Mouse (Mus musculus) MEL (cell line): ENCODE data around the gene Trit1. TPM values are rescaled to one million over a fixed set of nuclear protein-coding genes. Genes with fewer than 3 reads are reported as not detected.

Experiments
- DNase-seq: peaks from one replicate; pipeline ENCODE4 v3.0.0; 2011; ENCODE audit warnings: low read depth, low spot score
- H3K27ac ChIP-seq: 2 replicates; pipeline ENCODE4 v1.5.1; 2012; ENCODE audit warnings: low read depth, mild to moderate bottlenecking, control low read depth, low read length, moderate library complexity; ENCODE audit not compliant: control insufficient read depth
- H3K27me3 ChIP-seq, 2 experiments: fragments of 150-350 bp in 1 of 2; sonication (generic) in 1 of 2; 2 replicates each; pipeline ENCODE4 v1.6.1; 2012; ENCODE audit warnings: low read length in 2 of 2, mild to moderate bottlenecking in 2 of 2, improper control_type of control experiment in 1 of 2, moderate library complexity in 1 of 2; ENCODE audit not compliant: insufficient read depth in 2 of 2, control insufficient read depth in 1 of 2
- H3K36me3 ChIP-seq, 2 experiments: 2 replicates each; pipeline ENCODE4 v1.6.1; 2012 to 2014; ENCODE audit warnings: low read length in 2 of 2, improper control_type of control experiment in 1 of 2, inconsistent platforms in 1 of 2, mild to moderate bottlenecking in 1 of 2; ENCODE audit not compliant: insufficient read depth in 2 of 2, control insufficient read depth in 1 of 2
- H3K4me1 ChIP-seq, 2 experiments: fragments of 150-350 bp in 1 of 2; sonication (generic) in 1 of 2; 2 replicates each; pipeline ENCODE4 v1.6.1; 2012; ENCODE audit warnings: low read length in 2 of 2, improper control_type of control experiment in 1 of 2, mild to moderate bottlenecking in 1 of 2; ENCODE audit not compliant: insufficient read depth in 2 of 2, control insufficient read depth in 1 of 2
- H3K4me3 ChIP-seq, 2 experiments: fragments of 150-350 bp in 1 of 2; sonication (generic) in 1 of 2; 2 replicates each; pipeline ENCODE4 v1.5.1; 2012; ENCODE audit warnings: low read depth in 2 of 2, low read length in 2 of 2, mild to moderate bottlenecking in 2 of 2, moderate library complexity in 2 of 2, control low read depth in 1 of 2, improper control_type of control experiment in 1 of 2; ENCODE audit not compliant: control insufficient read depth in 1 of 2, insufficient read depth in 1 of 2
- H3K79me2 ChIP-seq: 2 replicates; pipeline ENCODE4 v1.6.1; 2012; ENCODE audit warnings: mild to moderate bottlenecking, low read length, moderate library complexity; ENCODE audit not compliant: control insufficient read depth, poor library complexity, insufficient read depth
- H3K9ac ChIP-seq: 2 replicates; pipeline ENCODE4 v1.6.1; 2012; ENCODE audit warnings: low read depth, mild to moderate bottlenecking, control low read depth, low read length, moderate library complexity; ENCODE audit not compliant: control insufficient read depth, poor library complexity, severe bottlenecking
- H3K9me3 ChIP-seq: fragments of 150-350 bp; sonication (generic); replicated peaks from 2 replicates; pipeline ENCODE4 v1.6.1; 2012; ENCODE audit warnings: mild to moderate bottlenecking, low read length, improper control_type of control experiment, moderate library complexity; ENCODE audit not compliant: insufficient read depth
- CHD1 ChIP-seq: IDR thresholded peaks from 2 replicates; pipeline ENCODE4 v1.6.1; 2012; ENCODE audit warnings: low read depth, mild to moderate bottlenecking, inconsistent platforms, low read length, improper control_type of control experiment
- CHD2 ChIP-seq: IDR thresholded peaks from 2 replicates; pipeline ENCODE4 v1.6.1; 2011; ENCODE audit warnings: low read length, improper control_type of control experiment
- CTCF ChIP-seq, 3 experiments: IDR thresholded peaks in 2 of 3; conservative IDR thresholded peaks in 1 of 3; 2 replicates each; pipeline ENCODE4 v1.5.1; 2011 to 2012; ENCODE audit warnings: low read length in 3 of 3, low read depth in 2 of 3, mild to moderate bottlenecking in 2 of 3, improper control_type of control experiment in 1 of 3, inconsistent platforms in 1 of 3, mixed read lengths in 1 of 3, moderate library complexity in 1 of 3; ENCODE audit not compliant: control insufficient read depth in 1 of 3, insufficient read depth in 1 of 3, poor library complexity in 1 of 3, severe bottlenecking in 1 of 3
- E2F4 ChIP-seq: IDR thresholded peaks from 2 replicates; pipeline ENCODE4 v1.6.1; 2011; ENCODE audit warnings: low read depth, low read length, improper control_type of control experiment, borderline replicate concordance
- EP300 ChIP-seq, 2 experiments: IDR thresholded peaks; 2 replicates each; pipeline ENCODE4 v1.6.1; 2011; ENCODE audit warnings: improper control_type of control experiment in 2 of 2, low read length in 2 of 2, low read depth in 1 of 2, mild to moderate bottlenecking in 1 of 2
- ETS1 ChIP-seq: IDR thresholded peaks from 2 replicates; pipeline ENCODE4 v1.6.1; 2012; ENCODE audit warnings: low read depth, mild to moderate bottlenecking, inconsistent platforms, low read length, improper control_type of control experiment, moderate library complexity
- GABPA ChIP-seq: IDR thresholded peaks from 2 replicates; pipeline ENCODE4 v1.6.1; 2012; ENCODE audit warnings: low read depth, mild to moderate bottlenecking, inconsistent platforms, low read length, improper control_type of control experiment, moderate library complexity
- GATA1 ChIP-seq: IDR thresholded peaks from 2 replicates; pipeline ENCODE4 v1.6.1; 2011; ENCODE audit warnings: low read depth, low read length, improper control_type of control experiment
- HCFC1 ChIP-seq: IDR thresholded peaks from 2 replicates; pipeline ENCODE4 v1.6.1; 2012; ENCODE audit warnings: low read depth, mild to moderate bottlenecking, inconsistent platforms, low read length, improper control_type of control experiment, moderate library complexity
- JUND ChIP-seq: IDR thresholded peaks from 2 replicates; pipeline ENCODE4 v1.6.1; 2011; ENCODE audit warnings: low read depth, mild to moderate bottlenecking, improper control_type of control experiment, low read length
- KAT2A ChIP-seq: conservative IDR thresholded peaks from 2 replicates; pipeline ENCODE4 v1.6.1; 2012; ENCODE audit warnings: low read depth, low read length, improper control_type of control experiment, inconsistent platforms
- MAFK ChIP-seq: IDR thresholded peaks from 2 replicates; pipeline ENCODE4 v1.6.1; 2011; ENCODE audit warnings: low read depth, mild to moderate bottlenecking, low read length, improper control_type of control experiment, borderline replicate concordance
- MAX ChIP-seq: IDR thresholded peaks from 2 replicates; pipeline ENCODE4 v1.6.1; 2011; ENCODE audit warnings: low read length, improper control_type of control experiment
- MAZ ChIP-seq: IDR thresholded peaks from 2 replicates; pipeline ENCODE4 v1.6.1; 2012; ENCODE audit warnings: low read depth, mild to moderate bottlenecking, inconsistent platforms, low read length, improper control_type of control experiment
- MEF2A ChIP-seq: IDR thresholded peaks from 2 replicates; pipeline ENCODE4 v1.6.1; 2014; ENCODE audit warnings: low read depth, mild to moderate bottlenecking, inconsistent platforms, low read length, improper control_type of control experiment; ENCODE audit not compliant: poor library complexity, insufficient replicate concordance, severe bottlenecking; ENCODE audit errors: extremely low read depth
- MXI1 ChIP-seq: IDR thresholded peaks from 2 replicates; pipeline ENCODE4 v1.6.1; 2011; ENCODE audit warnings: mild to moderate bottlenecking, low read depth, low read length, improper control_type of control experiment
- MYB ChIP-seq: IDR thresholded peaks from 2 replicates; pipeline ENCODE4 v1.6.1; 2011; ENCODE audit warnings: mild to moderate bottlenecking, low read depth, low read length, improper control_type of control experiment
- MYC ChIP-seq: IDR thresholded peaks from 2 replicates; pipeline ENCODE4 v1.6.1; 2011; ENCODE audit warnings: low read depth, mild to moderate bottlenecking, low read length, improper control_type of control experiment, moderate library complexity
- POLR2AphosphoS2 ChIP-seq: IDR thresholded peaks from 2 replicates; pipeline ENCODE4 v1.6.1; 2011; ENCODE audit warnings: low read length, improper control_type of control experiment
- RCOR1 ChIP-seq: IDR thresholded peaks from 2 replicates; pipeline ENCODE4 v1.6.1; 2012; ENCODE audit warnings: low read depth, mild to moderate bottlenecking, inconsistent platforms, low read length, improper control_type of control experiment
- SIN3A ChIP-seq: IDR thresholded peaks from 2 replicates; pipeline ENCODE4 v1.6.1; 2012; ENCODE audit warnings: low read length, improper control_type of control experiment, inconsistent platforms
- TAL1 ChIP-seq: IDR thresholded peaks from 2 replicates; pipeline ENCODE4 v1.6.1; 2012; ENCODE audit warnings: mild to moderate bottlenecking, inconsistent platforms, low read length, moderate library complexity, mixed read lengths
- TCF12 ChIP-seq: IDR thresholded peaks from 2 replicates; pipeline ENCODE4 v1.6.1; 2014; ENCODE audit warnings: low read depth, mild to moderate bottlenecking, inconsistent platforms, low read length, improper control_type of control experiment, moderate library complexity
- UBTF ChIP-seq: IDR thresholded peaks from 2 replicates; pipeline ENCODE4 v1.6.1; 2012; ENCODE audit warnings: low read depth, mild to moderate bottlenecking, inconsistent platforms, low read length, improper control_type of control experiment, moderate library complexity, borderline replicate concordance; ENCODE audit not compliant: insufficient read depth
- ZC3H11A ChIP-seq: IDR thresholded peaks from 2 replicates; pipeline ENCODE4 v1.6.1; 2012; ENCODE audit warnings: low read depth, mild to moderate bottlenecking, inconsistent platforms, low read length, improper control_type of control experiment
- polyA plus RNA-seq, 2 experiments: library from polyadenylated mRNA; stranded (reverse) in 1 of 2; unstranded in 1 of 2; fragments of >175 nt in 1 of 2; fragments of >200 nt in 1 of 2; gene quantifications; 2 replicates each; pipeline versions ENCODE4 v1.2.1 to v1.2.4; 2012; ENCODE audit warnings: low replicate concordance in 2 of 2, low read depth in 1 of 2; ENCODE audit not compliant: insufficient read length in 2 of 2, insufficient read depth in 1 of 2, missing spikeins in 1 of 2
- total RNA-seq: library from RNA; depleted of rRNA; stranded (reverse); fragments of 300-350 nt; gene quantifications from 2 replicates; pipeline ENCODE4 v1.2.3, GENCODE M21; 2012

The Trit1 gene
- total and polyA plus RNA-seq, 3 experiments: 17.9 to 19.6 TPM; not detected in 1

DNA sequence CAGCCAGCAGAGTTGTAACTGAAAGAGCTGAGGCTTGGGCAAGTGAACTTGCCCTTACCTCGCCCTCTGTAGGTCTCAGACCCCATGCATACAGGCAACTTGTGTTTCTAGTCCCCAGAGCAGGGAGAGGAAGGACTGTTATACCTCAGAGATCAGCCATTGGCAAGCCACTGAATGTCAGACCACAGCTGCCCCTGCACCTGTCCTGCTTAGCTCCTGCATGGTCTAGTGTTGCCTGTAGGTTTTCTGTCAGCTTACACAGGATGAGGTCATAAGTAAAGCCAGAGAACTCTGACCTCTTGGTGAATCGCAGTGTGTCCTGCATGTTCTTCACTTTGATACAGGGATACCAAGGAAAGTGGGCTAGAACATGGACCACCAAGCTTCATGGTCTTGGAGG lies 18.4 kb downstream of the Trit1 start:
- Histone ChIP-seq H3K36me3 (peaks cover 0 to 20% of the 10 kb centered on the region in 2 experiments; a peak in 2 of 4 replicates), H3K9me3 (no peaks in the 10 kb centered on the region), H3K4me3 (no peak overlapping the region), H3K27ac (no peak overlapping the region), H3K4me1 (no peaks in the 10 kb centered on the region), H3K27me3 (no peaks in the 10 kb centered on the region), H3K79me2 (peaks cover 11% of the 10 kb centered on the region; the same call in 1 of the 2 replicates), H3K9ac (no peak overlapping the region)
- TF ChIP-seq TCF12: no peak
- no peak for TF ChIP-seq KAT2A
- TF ChIP-seq E2F4: no peak
- TF ChIP-seq CHD2: no peak
- no peak for TF ChIP-seq MYC
- TF ChIP-seq MEF2A: no peak
- TF ChIP-seq ETS1: no peak
- TF ChIP-seq CTCF (IDR thresholded peaks at IDR 0.05 in 2 of 3, conservative IDR thresholded peaks at IDR 0.05 in 1 of 3; ENCODE audit: control insufficient read depth in 1 of 3, insufficient read depth in 1 of 3, low read depth in 2 of 3, low read length in 3 of 3, poor library complexity in 1 of 3, severe bottlenecking in 1 of 3): no peak
- TF ChIP-seq SIN3A: no peak
- no peak for TF ChIP-seq MAX
- no peak for TF ChIP-seq TAL1
- no peak for TF ChIP-seq MAFK
- no peak for TF ChIP-seq MYB
- no peak for TF ChIP-seq RCOR1
- TF ChIP-seq GABPA: no peak
- no peak for TF ChIP-seq POLR2AphosphoS2
- no peak for TF ChIP-seq MXI1
- TF ChIP-seq JUND: no peak
- TF ChIP-seq ZC3H11A: no peak
- TF ChIP-seq CHD1: no peak
- no peak for DNase-seq

DNA sequence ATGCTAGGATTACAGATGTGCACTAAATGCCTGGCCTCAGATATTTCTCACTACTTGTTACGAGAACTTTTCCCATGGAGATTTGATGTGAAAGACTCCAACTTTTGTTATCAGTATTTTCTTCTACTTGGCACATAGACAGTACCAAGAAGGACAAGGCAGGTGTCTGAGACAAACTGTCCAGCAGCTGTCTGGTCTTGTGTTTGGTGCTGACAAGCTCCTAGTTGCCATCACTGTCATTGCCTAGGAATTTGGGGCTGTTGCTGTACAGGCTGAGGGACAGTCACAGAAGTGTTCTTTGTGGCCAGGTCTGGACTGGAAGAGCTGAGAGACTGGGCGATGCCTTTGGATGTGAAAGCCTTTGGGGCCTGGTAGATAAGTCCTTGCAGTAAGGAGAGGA lies 19.2 kb downstream of the Trit1 start:
- no peaks in the 10 kb centered on the region for H3K27me3 ChIP-seq
- no peak overlapping the region for H3K9ac ChIP-seq
- H3K36me3 ChIP-seq: peaks cover 0 to 23% of the 10 kb centered on the region in 2 experiments; a peak in 2 of 4 replicates
- H3K79me2 ChIP-seq: peaks cover 11% of the 10 kb centered on the region; the same call in 1 of the 2 replicates
- TF ChIP-seq CHD1: no peak
- TF ChIP-seq MAZ: no peak
- no peak for TF ChIP-seq GATA1
- no peak for TF ChIP-seq HCFC1
- no peak for TF ChIP-seq UBTF
- TF ChIP-seq MAFK: no peak
- no peak for TF ChIP-seq EP300 (IDR thresholded peaks at IDR 0.05; ENCODE audit: low read depth in 1 of 2, low read length in 2 of 2)
- TF ChIP-seq, all 39 proteins: peak for 0
- H3K4me3 ChIP-seq: no peak overlapping the region
- no peak overlapping the region for H3K27ac ChIP-seq
- no peaks in the 10 kb centered on the region for H3K4me1 ChIP-seq
- no peak for DNase-seq
- no peaks in the 10 kb centered on the region for H3K9me3 ChIP-seq
